Mouse (Mus musculus): Measurements from ENCODE around the gene Tmem274. TPM values are rescaled to one million over a fixed set of nuclear protein-coding genes. Genes with fewer than 3 reads are reported as not detected.
"Not testable (repeated sequence)": the region's sequence is repeated elsewhere in the genome, so short reads cannot be mapped to it uniquely, and the experiment has no call there.

The Tmem274 gene
- not detected for total RNA-seq (2021)

DNA sequence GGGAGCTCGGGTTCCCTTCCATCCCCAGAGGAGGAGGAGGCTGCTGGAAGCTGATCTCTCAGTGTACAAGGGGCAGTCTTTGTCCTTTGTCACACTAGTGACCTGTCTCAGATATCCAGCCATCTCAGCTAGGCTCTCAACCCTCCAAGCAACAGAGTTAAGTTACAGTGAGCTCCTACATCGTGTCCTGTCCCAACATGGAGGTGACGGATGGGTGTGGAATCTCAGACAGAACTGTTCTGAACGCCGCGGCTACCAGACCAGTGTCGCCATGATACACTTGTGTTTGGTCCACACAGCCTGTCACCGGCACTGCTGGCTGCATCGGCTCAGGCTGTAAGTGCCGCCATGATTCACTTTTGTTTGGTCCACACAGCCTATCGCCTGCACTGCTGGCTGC is at the start of gene Tmem274:
TSS of gene Tmem274 (plus strand) at position 301 of the 400 bp plus-strand sequence.
- DNase-seq, result no peak

DNA sequence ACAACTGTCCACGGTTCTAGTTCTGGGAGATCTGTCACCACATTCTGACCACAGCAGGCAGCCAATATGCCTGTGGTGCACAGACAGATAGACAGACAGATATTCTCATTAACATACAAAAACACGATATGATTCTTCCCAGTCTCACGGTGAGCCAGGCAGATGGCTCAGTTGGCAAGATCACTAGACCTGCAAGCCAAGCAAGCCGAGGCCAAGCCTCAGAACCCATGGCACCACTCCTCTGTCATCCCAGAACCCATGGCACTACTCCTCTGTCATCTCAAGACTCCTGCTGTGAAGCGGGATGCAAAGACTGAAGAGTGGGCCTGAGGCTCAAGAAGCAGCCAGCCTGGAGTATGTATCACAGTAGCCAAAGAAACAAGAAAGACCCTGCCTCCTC is 47.6 kb upstream of the Tmem274 start:
- no peak for DNase-seq

- not testable (repeated sequence) for DNase-seq
Measured at GRCm38 (mm10) chr4:149431887-149432286, 45.3 kb upstream of the Tmem274 start.

DNA sequence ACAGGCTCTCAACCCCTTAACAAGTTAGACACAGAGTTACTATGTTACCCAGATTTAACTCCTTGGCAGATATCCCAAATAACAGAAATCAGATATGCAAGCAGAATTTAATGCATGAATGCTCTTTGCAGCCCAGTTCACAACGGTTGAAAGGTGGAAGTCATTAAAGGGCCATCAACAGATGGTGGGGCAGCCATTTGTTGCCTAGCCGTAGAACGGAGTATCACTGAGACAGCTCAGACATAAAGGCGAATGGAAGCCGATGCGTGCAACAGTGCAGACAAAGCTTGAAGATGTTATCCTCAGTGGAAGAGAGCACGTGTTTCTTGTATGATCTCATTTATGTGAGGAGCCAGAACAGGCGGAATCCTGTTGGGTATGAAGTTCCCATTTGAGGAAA is 36.6 kb upstream of the Tmem274 start:
- no peak for DNase-seq

DNA sequence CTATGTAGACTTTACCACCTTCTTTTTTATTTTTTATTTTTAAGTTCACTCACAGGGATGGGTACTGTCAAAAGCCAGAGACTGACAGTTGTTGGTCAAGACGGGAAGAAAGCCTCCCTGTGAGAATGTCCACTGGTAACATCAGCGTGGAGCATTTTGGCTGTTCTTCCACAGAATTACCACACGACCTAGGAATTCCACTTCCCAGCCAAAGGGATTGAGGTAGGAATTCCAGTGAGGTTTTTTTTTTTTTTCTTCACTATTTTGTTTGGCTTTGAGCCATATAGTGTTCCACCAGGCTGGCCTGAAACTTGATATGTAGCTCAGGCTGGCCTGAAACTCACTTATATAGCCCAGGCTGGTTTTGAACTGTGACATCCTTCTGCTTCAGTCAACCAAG is 34.7 kb upstream of the Tmem274 start:
- peak; percentile 39 for DNase-seq

DNA sequence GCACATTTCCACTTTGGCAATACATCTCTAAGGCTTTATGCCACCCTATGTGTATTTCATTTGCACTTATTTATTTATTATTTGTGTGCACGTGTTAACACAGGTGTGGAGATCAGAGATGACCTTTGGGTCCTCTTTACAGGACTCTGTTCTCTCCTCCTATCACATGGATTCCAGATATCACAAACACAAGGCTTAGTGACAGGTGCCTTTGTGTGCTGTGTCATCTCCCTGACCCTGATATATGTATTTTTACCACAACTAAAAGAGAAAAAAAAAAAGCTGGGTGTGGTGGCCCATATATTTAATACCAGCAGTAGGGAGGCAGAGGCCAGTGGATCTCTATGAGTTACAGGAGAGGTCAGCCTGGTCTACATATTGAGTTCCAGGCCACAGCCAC is 32.7 kb upstream of the Tmem274 start:
- no peak for DNase-seq

GRCm38 (mm10) chr4:149444964-149445701 is 32.0 kb upstream of the Tmem274 start:
- DNase-seq, result peak; percentile 95

GRCm38 (mm10) chr4:149445868-149446267 is 31.3 kb upstream of the Tmem274 start:
- peak; percentile 80 for DNase-seq

DNA sequence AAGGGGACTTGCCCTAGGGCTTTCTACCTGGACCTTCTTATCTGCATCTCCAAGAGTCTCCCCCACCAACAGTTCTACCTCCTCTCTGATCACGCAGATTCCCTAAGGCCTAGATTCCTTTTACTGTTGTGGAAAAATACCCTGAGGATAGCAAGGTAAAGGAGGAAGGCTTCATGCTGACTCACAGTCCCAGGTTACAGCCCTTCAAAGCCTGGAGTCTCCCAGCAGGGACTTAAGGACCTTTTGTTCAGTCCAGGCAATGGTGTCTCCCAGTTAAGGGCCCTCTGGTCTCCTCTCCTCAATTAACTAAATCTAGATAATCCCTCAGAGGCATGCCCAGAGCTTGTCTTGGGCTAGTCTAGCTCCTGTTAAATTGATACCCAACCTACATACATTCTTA is 30.9 kb upstream of the Tmem274 start:
- no peak for DNase-seq

- no peak for DNase-seq
Measured at GRCm38 (mm10) chr4:149450636-149451035, 26.5 kb upstream of the Tmem274 start.

- DNase-seq, result peak; percentile 61
Measured at GRCm38 (mm10) chr4:149453656-149454055, 23.5 kb upstream of the Tmem274 start.

- no peak for DNase-seq
Measured at GRCm38 (mm10) chr4:149454263-149454662, 22.9 kb upstream of the Tmem274 start.

GRCm38 (mm10) chr4:149454879-149455278 is 22.3 kb upstream of the Tmem274 start, which contains the start of gene Rbp7:
Rbp7 (minus strand) TSS chr4:149454978.
- peak; percentile 21 for DNase-seq

DNA sequence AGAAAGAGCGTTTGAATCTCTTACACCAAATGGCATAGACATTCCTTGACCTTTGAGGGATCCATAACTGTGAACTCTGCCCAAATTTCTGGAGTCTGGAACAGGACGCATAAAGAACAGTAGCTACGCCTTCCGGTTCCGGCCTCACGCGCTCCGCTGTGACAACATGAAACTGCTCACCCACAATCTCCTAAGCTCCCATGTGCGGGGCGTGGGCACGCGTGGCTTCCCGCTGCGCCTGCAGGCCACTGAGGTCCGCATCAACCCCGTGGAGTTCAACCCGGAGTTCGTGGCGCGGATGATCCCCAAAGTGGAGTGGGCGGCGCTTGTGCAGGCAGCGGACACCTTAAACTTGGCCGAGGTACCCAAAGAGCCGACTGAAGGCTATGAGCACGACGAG is 20.0 kb upstream of the Tmem274 start:
- not testable (repeated sequence) for DNase-seq

GRCm38 (mm10) chr4:149457831-149458430 is 19.2 kb upstream of the Tmem274 start:
- DNase-seq, result peak; percentile 75

- DNase-seq, result no peak
Measured at GRCm38 (mm10) chr4:149458526-149458925, 18.7 kb upstream of the Tmem274 start.

GRCm38 (mm10) chr4:149459425-149459824 is 17.8 kb upstream of the Tmem274 start:
- no peak for DNase-seq

DNA sequence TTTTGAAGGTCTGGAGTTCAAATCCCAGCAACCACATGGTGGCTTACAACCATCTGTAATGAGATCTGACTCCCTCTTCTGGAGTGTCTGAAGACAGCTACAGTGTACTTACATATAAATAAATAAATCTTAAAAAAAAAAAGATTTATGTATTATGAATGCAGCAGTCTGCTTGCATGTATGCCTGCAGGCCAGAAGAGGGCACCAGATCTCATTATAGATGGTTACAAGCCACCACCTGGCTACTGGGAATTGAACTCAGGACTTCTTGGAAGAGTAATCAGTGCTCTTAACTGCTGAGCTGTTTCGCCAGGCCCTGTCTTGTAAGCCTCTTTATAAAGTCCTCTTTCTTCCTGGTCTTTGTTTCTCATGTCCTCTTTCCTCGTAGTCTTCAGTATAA is 16.7 kb upstream of the Tmem274 start:
- not testable (repeated sequence) for DNase-seq

DNA sequence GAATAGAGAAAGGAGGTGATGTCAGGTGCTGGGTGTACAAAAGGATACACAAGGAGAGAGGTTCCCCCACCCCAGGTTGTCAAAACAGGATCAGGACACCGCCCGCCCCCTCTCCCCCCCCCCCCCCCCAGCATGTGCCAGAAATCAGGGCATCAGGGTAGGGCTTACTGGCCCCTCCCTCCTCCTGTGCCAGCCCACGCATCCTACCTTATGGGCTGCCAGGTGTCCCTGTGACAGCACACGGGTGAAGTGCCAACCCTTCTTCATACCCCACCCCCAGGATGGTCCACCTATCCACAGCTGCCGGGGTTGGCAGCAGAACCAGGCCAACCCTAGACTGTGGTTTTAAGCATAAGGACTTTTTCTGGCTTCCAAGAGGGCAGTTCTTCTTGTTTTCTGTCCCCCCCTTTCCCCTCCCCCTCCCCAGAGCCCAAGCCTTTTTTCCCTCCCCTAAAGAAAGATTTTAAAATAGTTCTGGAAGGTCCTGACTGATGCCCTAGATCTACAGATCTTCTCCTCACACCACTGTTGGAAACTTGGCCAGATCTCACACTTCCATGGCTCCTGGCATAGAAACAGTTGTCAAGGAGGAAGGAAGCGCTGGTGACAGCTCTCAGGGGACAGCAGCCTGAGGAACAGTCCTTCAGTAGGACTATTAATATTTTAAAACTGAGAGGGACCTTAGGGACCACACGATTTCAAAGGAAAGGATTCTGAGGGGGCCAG is 15.4 kb upstream of the Tmem274 start:
- DNase-seq, result no peak

- no peak for DNase-seq
Measured at GRCm38 (mm10) chr4:149462305-149462971, 14.7 kb upstream of the Tmem274 start.

GRCm38 (mm10) chr4:149463435-149463950 is 13.7 kb upstream of the Tmem274 start:
- DNase-seq, result no peak

DNA sequence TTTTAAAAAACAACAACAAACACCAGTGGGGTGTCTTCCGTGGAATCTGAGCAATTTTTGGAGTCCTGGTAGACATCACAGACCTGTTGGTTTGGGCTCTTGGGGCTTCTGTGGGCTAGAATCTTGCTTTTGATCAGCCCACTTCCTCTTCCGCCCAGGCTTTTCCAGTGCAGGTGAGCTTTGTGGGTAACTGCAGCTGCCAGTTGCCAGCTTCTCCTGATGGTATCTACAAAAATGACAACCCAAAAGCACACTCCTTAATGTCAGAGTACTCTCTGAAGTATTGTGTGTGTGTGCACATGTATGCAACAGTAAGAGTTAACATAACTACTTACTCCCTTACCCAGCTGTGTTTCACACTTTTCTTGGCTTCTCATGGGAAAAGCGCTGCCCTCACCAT is 7.6 kb upstream of the Tmem274 start:
- no peak for DNase-seq

DNA sequence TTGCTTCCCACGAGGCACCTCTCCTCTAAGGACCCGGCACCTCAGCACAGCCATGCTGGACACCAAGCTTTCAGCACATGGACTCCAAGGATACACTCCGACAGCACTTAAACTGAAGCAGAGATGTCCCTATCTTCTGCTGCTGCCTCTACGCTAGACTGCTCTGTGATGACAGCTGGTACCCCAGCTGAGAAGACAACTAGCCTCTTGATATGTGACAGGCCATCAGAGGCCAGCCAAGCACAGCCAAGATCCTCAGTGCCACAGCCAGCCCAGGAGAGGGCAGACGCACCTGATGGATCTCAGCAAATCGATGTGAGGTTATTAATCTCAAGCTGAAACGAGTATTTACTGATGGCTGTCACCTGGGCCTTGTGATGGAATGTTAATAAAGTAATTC is 2.1 kb upstream of the Tmem274 start:
- no peak for DNase-seq
